Mouse (Mus musculus) heart, postnatal 0 days (tissue): Measurements from ENCODE around the gene Ccn1.

Experiments
- CTCF ChIP-seq: IDR thresholded peaks from 2 replicates; pipeline ENCODE4 v1.5.1; 2016; ENCODE audit warnings: antibody characterized with exemption, control low read depth, low read depth
- EP300 ChIP-seq: IDR thresholded peaks from 2 replicates; pipeline ENCODE4 v1.6.1; 2016; ENCODE audit warnings: antibody characterized with exemption, low read depth

DNA sequence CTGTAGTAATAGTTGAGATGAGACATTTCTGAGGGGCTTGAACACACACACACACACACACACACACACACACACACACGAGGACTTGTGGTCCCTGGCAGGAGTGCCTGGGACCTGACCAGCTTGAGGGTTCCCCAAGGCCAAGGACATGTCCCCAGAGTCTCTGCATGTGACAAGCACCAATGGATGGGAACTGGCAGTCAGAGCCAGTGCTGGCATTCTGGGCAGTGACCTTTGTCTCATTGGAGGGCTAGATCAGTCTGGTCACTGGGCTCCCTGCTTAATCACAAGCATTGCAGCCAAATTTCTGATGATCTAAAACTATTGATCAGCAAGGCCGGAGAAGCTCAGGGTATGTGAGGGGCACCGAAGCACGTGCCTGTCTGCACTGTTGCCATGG is 25.0 kb downstream of the Ccn1 start:
- no peak for TF ChIP-seq CTCF
- TF ChIP-seq EP300 = no peak
